Mouse (Mus musculus) intestine, postnatal 0 days (tissue): ENCODE data around the gene Phc2. TPM values are rescaled to one million over a fixed set of nuclear protein-coding genes. Genes with fewer than 3 reads are reported as not detected.

Experiments used
- ATAC-seq: fragments of 200-750 bp; cut with Nextera tagmentation; 2 replicates; pipeline ENCODE4 v1.8.0; 2017; ENCODE audit warnings: mild to moderate bottlenecking, moderate TSS enrichment, moderate library complexity
- H3K27ac ChIP-seq: fragments of 300-500 bp; sonication (generic); 2 replicates; pipeline ENCODE4 v1.5.1; 2014; ENCODE audit warnings: mild to moderate bottlenecking, low read depth, low read length, moderate library complexity
- H3K27me3 ChIP-seq: fragments of 300-500 bp; sonication (generic); replicated peaks from 2 replicates; pipeline ENCODE4 v1.6.1; 2014; ENCODE audit warnings: low read length, mixed read lengths; ENCODE audit not compliant: control insufficient read depth, insufficient read depth
- H3K36me3 ChIP-seq: fragments of 300-500 bp; sonication (generic); 2 replicates; pipeline ENCODE4 v1.6.1; 2014; ENCODE audit warnings: mild to moderate bottlenecking, moderate library complexity; ENCODE audit not compliant: control insufficient read depth, insufficient read depth
- H3K4me1 ChIP-seq: fragments of 300-500 bp; sonication (generic); replicated peaks from 2 replicates; pipeline ENCODE4 v1.6.1; 2014; ENCODE audit warnings: antibody characterized with exemption, low read length, mixed read lengths; ENCODE audit not compliant: control insufficient read depth, insufficient read depth
- H3K4me2 ChIP-seq: fragments of 300-500 bp; sonication (generic); replicated peaks from 2 replicates; pipeline ENCODE4 v1.6.1; 2014; ENCODE audit warnings: low read depth, mild to moderate bottlenecking, moderate library complexity
- H3K4me3 ChIP-seq: fragments of 300-500 bp; sonication (generic); 2 replicates; pipeline ENCODE4 v1.5.1; 2014; ENCODE audit warnings: low read depth, low read length
- H3K9ac ChIP-seq: fragments of 300-500 bp; sonication (generic); 2 replicates; pipeline ENCODE4 v1.6.1; 2014; ENCODE audit warnings: mild to moderate bottlenecking, low read depth, low read length
- H3K9me3 ChIP-seq: fragments of 300-500 bp; sonication (generic); 2 replicates; pipeline ENCODE4 v1.6.1; 2016; ENCODE audit warnings: mixed run types; ENCODE audit not compliant: control insufficient read depth
- CTCF ChIP-seq: sonication (generic); IDR thresholded peaks from 2 replicates; pipeline ENCODE4 v1.5.1; 2016; ENCODE audit warnings: low read depth, mild to moderate bottlenecking, control low read depth, antibody characterized with exemption, moderate library complexity
- WGBS: fragments of 180-500 bp; shearing (Covaris S2); extraction: QIAGEN DNeasy Blood & Tissue Kit; methylation state at CpG from one replicate; pipeline ENCODE4 v1.1.7; 2014; 5-methylcytosine and 5-hydroxymethylcytosine counted together
- polyA plus RNA-seq: library from polyadenylated mRNA; unstranded; fragments of >200 nt; fragmentation: Nextera tagmentation; extraction: Ambion mirVana; gene quantifications from 2 replicates; pipeline ENCODE4 v1.2.1, GENCODE M21; 2015

Gene Phc2
- polyA plus RNA-seq, 1 experiment from 2014 or later: 25.4 TPM

GRCm38 (mm10) chr4:128737825-128738610 lies 83.5 kb downstream of the Phc2 start:
- Histone ChIP-seq H3K27me3 (no peaks in the 10 kb centered on the region), H3K9me3 (no peaks in the 10 kb centered on the region), H3K4me1 (peaks cover 20% of the 10 kb centered on the region; the same call in 1 of the 2 replicates), H3K36me3 (peaks cover 7% of the 10 kb centered on the region; the same call in 1 of the 2 replicates), H3K9ac (no peak overlapping the region), H3K27ac (peak overlapping the region; percentile 35; the same call in 1 of the 2 replicates), H3K4me2 (no peak overlapping the region), H3K4me3 (no peak overlapping the region)
- TF ChIP-seq CTCF: no peak
- ATAC-seq: no peak
- WGBS: 52% methylated on average over 14 of the region's 14 CpGs

- H3K27ac ChIP-seq: no peak overlapping the region
- ATAC-seq: no peak
- H3K27me3 ChIP-seq: no peaks in the 10 kb centered on the region
- no peak overlapping the region for H3K9ac ChIP-seq
- peaks cover 30% of the 10 kb centered on the region for H3K36me3 ChIP-seq
- H3K4me2 ChIP-seq: no peak overlapping the region
- no peaks in the 10 kb centered on the region for H3K9me3 ChIP-seq
- no peak for TF ChIP-seq CTCF
- H3K4me1 ChIP-seq: no peaks in the 10 kb centered on the region
- WGBS: 36% methylated on average over 1 of the region's 1 CpGs
- no peak overlapping the region for H3K4me3 ChIP-seq
Measured at GRCm38 (mm10) chr4:128740878-128741277, 86.4 kb downstream of the Phc2 start.

GRCm38 (mm10) chr4:128741906-128742305 lies 87.4 kb downstream of the Phc2 start:
- no peak overlapping the region for H3K9ac ChIP-seq

GRCm38 (mm10) chr4:128742379-128742970 lies 88.0 kb downstream of the Phc2 start:
- WGBS: 72% methylated on average over 10 of the region's 10 CpGs
- Histone ChIP-seq H3K9me3 (no peaks in the 10 kb centered on the region), H3K9ac (no peak overlapping the region), H3K4me3 (no peak overlapping the region), H3K4me2 (no peak overlapping the region), H3K36me3 (peaks cover 45% of the 10 kb centered on the region), H3K27me3 (no peaks in the 10 kb centered on the region), H3K4me1 (no peaks in the 10 kb centered on the region), H3K27ac (no peak overlapping the region)
- ATAC-seq: no peak
- no peak for TF ChIP-seq CTCF

More at GRCm38 (mm10) chr4:128741906-128742305, 87.4 kb downstream of the Phc2 start:
- no peaks in the 10 kb centered on the region for H3K4me1 ChIP-seq
- H3K4me2 ChIP-seq: no peak overlapping the region
- no peak overlapping the region for H3K27ac ChIP-seq
- peaks cover 39% of the 10 kb centered on the region for H3K36me3 ChIP-seq
- no peak for ATAC-seq
- no peak for TF ChIP-seq CTCF
- no peak overlapping the region for H3K4me3 ChIP-seq
- 51% methylated on average over 5 of the region's 5 CpGs for WGBS
- H3K27me3 ChIP-seq: no peaks in the 10 kb centered on the region
- no peaks in the 10 kb centered on the region for H3K9me3 ChIP-seq

GRCm38 (mm10) chr4:128743031-128743626 lies 88.6 kb downstream of the Phc2 start:
- no peaks in the 10 kb centered on the region for H3K4me1 ChIP-seq
- TF ChIP-seq CTCF: no peak
- no peak overlapping the region for H3K27ac ChIP-seq
- H3K27me3 ChIP-seq: no peaks in the 10 kb centered on the region
- no peak overlapping the region for H3K4me3 ChIP-seq
- H3K36me3 ChIP-seq: peaks cover 52% of the 10 kb centered on the region
- ATAC-seq: no peak
- H3K4me2 ChIP-seq: no peak overlapping the region
- 82% methylated on average over 12 of the region's 12 CpGs for WGBS
- H3K9ac ChIP-seq: no peak overlapping the region
- H3K9me3 ChIP-seq: no peaks in the 10 kb centered on the region

GRCm38 (mm10) chr4:128745160-128745559 lies 90.7 kb downstream of the Phc2 start:
- WGBS: 89% methylated on average over 8 of the region's 8 CpGs
- Histone ChIP-seq H3K27me3 (no peaks in the 10 kb centered on the region), H3K36me3 (peaks cover 70% of the 10 kb centered on the region), H3K4me3 (no peak overlapping the region), H3K4me1 (no peaks in the 10 kb centered on the region), H3K27ac (no peak overlapping the region), H3K4me2 (no peak overlapping the region), H3K9ac (no peak overlapping the region), H3K9me3 (no peaks in the 10 kb centered on the region)
- no peak for TF ChIP-seq CTCF
- ATAC-seq: no peak
